Mouse (Mus musculus) kidney, embryonic 15.5 days (tissue): ENCODE results near the gene Lmntd1. TPM values are rescaled to one million over a fixed set of nuclear protein-coding genes. Genes with fewer than 3 reads are reported as not detected.
"Not testable (repeated sequence)": the region's sequence is repeated elsewhere in the genome, so short reads cannot be mapped to it uniquely, and the experiment has no call there.

Experiments used
- ATAC-seq: fragments of 200-750 bp; cut with Nextera tagmentation; replicated peaks from 2 replicates; pipeline ENCODE4 v1.8.0; 2017; ENCODE audit warnings: moderate TSS enrichment; ENCODE audit not compliant: low FRiP score
- H3K27ac ChIP-seq: fragments of 300-500 bp; sonication (generic); 2 replicates; pipeline ENCODE4 v1.5.1; 2015; ENCODE audit warnings: mild to moderate bottlenecking, inconsistent platforms
- H3K27me3 ChIP-seq: fragments of 300-500 bp; sonication (generic); 2 replicates; pipeline ENCODE4 v1.6.1; 2015; ENCODE audit warnings: inconsistent platforms
- H3K36me3 ChIP-seq: fragments of 300-500 bp; sonication (generic); 2 replicates; pipeline ENCODE4 v1.6.1; 2015; ENCODE audit warnings: inconsistent platforms
- H3K4me1 ChIP-seq: fragments of 300-500 bp; sonication (generic); 2 replicates; pipeline ENCODE4 v1.6.1; 2015; ENCODE audit warnings: inconsistent platforms
- H3K4me2 ChIP-seq: fragments of 300-500 bp; sonication (generic); 2 replicates; pipeline ENCODE4 v1.6.1; 2015; ENCODE audit warnings: moderate library complexity, mild to moderate bottlenecking, inconsistent platforms
- H3K4me3 ChIP-seq: fragments of 300-500 bp; sonication (generic); replicated peaks from 2 replicates; pipeline ENCODE4 v1.5.1; 2015; ENCODE audit warnings: mild to moderate bottlenecking, inconsistent platforms
- H3K9ac ChIP-seq: fragments of 300-500 bp; sonication (generic); 2 replicates; pipeline ENCODE4 v1.6.1; 2015; ENCODE audit warnings: mild to moderate bottlenecking, inconsistent platforms
- H3K9me3 ChIP-seq: fragments of 300-500 bp; sonication (generic); replicated peaks from 2 replicates; pipeline ENCODE4 v1.6.1; 2016; ENCODE audit warnings: inconsistent platforms
- WGBS: fragments of 180-500 bp; shearing (Covaris S2); methylation state at CpG from one replicate; pipeline ENCODE4 v1.1.7; 2015; ENCODE audit warnings: mixed read lengths; 5-methylcytosine and 5-hydroxymethylcytosine counted together
- polyA plus RNA-seq: library from polyadenylated mRNA; unstranded; fragments of >200 nt; fragmentation: Nextera tagmentation; extraction: Ambion mirVana; gene quantifications from 2 replicates; pipeline ENCODE4 v1.2.1, GENCODE M21; 2015

Gene Lmntd1
- polyA plus RNA-seq, 1 experiment from 2014 or later: 2.4 TPM

DNA sequence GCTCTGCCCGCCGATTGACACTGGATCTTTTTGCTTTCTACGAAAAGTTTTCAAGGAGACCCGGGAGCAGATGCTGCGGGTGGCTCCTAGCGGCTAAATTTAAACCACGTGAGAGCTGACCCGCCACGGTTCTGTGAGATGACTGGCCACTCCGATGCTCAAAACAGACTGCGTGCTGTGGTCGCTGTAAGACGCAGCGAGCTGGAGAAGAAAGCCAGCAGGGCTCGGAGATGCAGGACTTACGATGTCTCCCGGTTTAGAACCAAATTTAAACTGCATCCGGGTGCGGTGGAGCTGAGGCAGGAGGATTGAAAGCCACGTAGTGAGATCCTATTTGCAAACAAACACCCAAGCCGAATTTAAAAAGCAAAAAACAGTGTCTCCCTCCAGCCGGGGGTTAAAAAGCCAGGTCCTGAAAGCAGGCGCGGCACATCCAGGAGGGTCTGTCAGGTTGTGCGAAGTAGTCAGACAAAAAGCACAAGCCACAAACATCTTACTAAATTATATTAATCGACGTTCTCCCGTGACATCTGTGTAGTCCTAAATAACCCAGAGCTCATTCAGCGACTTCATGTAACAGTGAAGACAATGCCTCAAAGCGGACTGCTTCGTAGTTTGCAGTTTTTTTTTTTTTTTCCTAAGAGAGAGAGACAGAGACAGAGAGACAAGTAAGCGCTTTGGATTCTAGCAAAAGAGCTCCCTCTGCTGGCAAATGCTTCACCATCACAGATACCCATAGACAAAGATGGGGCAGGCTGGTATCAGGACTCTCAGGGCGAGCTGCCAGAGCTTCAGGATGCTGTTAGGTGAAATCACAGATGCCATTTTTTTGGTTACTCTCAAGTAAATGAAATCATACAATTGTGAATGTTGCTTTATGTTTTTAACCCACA lies 272.6 kb downstream of the Lmntd1 start:
- H3K27ac ChIP-seq: peak overlapping the region; percentile 92
- H3K36me3 ChIP-seq: no peaks in the 10 kb centered on the region
- H3K4me2 ChIP-seq: peak overlapping the region; percentile 95
- H3K9me3 ChIP-seq: no peaks in the 10 kb centered on the region
- H3K27me3 ChIP-seq: 0 out of 2 replicates have a peak, but pooled peaks cover 3% of the 10 kb centered on the region
- WGBS: under 1% methylated on average over 33 of the region's 33 CpGs
- peaks cover 12% of the 10 kb centered on the region for H3K4me1 ChIP-seq
- peak; percentile 38 for ATAC-seq
- peak overlapping the region; percentile 48 for H3K4me3 ChIP-seq
- H3K9ac ChIP-seq: peak overlapping the region; percentile 43

GRCm38 (mm10) chr6:145340657-145341146 lies 273.4 kb downstream of the Lmntd1 start:
- H3K9me3 ChIP-seq: no peaks in the 10 kb centered on the region
- peak overlapping the region; percentile 95 for H3K4me2 ChIP-seq
- H3K27ac ChIP-seq: peak overlapping the region; percentile 92
- ATAC-seq: peak; percentile 95
- H3K4me3 ChIP-seq: peak overlapping the region; percentile 48
- WGBS: under 1% methylated on average over 37 of the region's 37 CpGs
- peak overlapping the region; percentile 43 for H3K9ac ChIP-seq
- 0 out of 2 replicates have a peak, but pooled peaks cover 3% of the 10 kb centered on the region for H3K27me3 ChIP-seq
- peaks cover 12% of the 10 kb centered on the region for H3K4me1 ChIP-seq
- H3K36me3 ChIP-seq: no peaks in the 10 kb centered on the region

- ATAC-seq: peak; percentile 41
- H3K27ac ChIP-seq: peak overlapping the region; percentile 92
- peak overlapping the region; percentile 95 for H3K4me2 ChIP-seq
- under 1% methylated on average over 21 of the region's 21 CpGs for WGBS
- no peaks in the 10 kb centered on the region for H3K36me3 ChIP-seq
- peak overlapping the region; percentile 48 for H3K4me3 ChIP-seq
- 0 out of 2 replicates have a peak, but pooled peaks cover 3% of the 10 kb centered on the region for H3K27me3 ChIP-seq
- peaks cover 12% of the 10 kb centered on the region for H3K4me1 ChIP-seq
- H3K9ac ChIP-seq: peak overlapping the region; percentile 37
- no peaks in the 10 kb centered on the region for H3K9me3 ChIP-seq
Measured at GRCm38 (mm10) chr6:145339956-145340656, 274.0 kb downstream of the Lmntd1 start.

- WGBS: 46% methylated on average over 12 of the region's 12 CpGs
- no peak for ATAC-seq
- H3K27ac ChIP-seq: 0 out of 2 replicates have a peak overlapping the region, but pooled peaks have one; percentile 15
Measured at GRCm38 (mm10) chr6:145338571-145339294, 275.4 kb downstream of the Lmntd1 start.

GRCm38 (mm10) chr6:145337521-145337920 lies 276.6 kb downstream of the Lmntd1 start:
- ATAC-seq, H3K36me3 ChIP-seq, H3K9ac ChIP-seq, H3K9me3 ChIP-seq, H3K4me3 ChIP-seq, H3K27me3 ChIP-seq, H3K27ac ChIP-seq, H3K4me2 ChIP-seq: not testable (repeated sequence)
- 74% methylated on average over 6 of the region's 6 CpGs for WGBS
- H3K4me1 ChIP-seq: peaks cover 12% of the 10 kb centered on the region

More at GRCm38 (mm10) chr6:145338571-145339294, 275.4 kb downstream of the Lmntd1 start:
- Histone ChIP-seq H3K9me3 (no peaks in the 10 kb centered on the region), H3K36me3 (no peaks in the 10 kb centered on the region), H3K4me1 (peaks cover 12% of the 10 kb centered on the region), H3K9ac (no peak overlapping the region), H3K4me2 (peak overlapping the region; percentile 3; the same call in 1 of the 2 replicates), H3K27me3 (0 out of 2 replicates have a peak, but pooled peaks cover 3% of the 10 kb centered on the region), H3K4me3 (no peak overlapping the region)

- Histone ChIP-seq H3K27ac (no peak overlapping the region), H3K9me3 (no peaks in the 10 kb centered on the region), H3K4me2 (no peak overlapping the region), H3K9ac (no peak overlapping the region), H3K36me3 (no peaks in the 10 kb centered on the region), H3K4me1 (peaks cover 12% of the 10 kb centered on the region), H3K4me3 (no peak overlapping the region), H3K27me3 (0 out of 2 replicates have a peak, but pooled peaks cover 3% of the 10 kb centered on the region)
- no peak for ATAC-seq
- 65% methylated on average over 18 of the region's 18 CpGs for WGBS
Measured at GRCm38 (mm10) chr6:145335876-145336768, 278.0 kb downstream of the Lmntd1 start.

DNA sequence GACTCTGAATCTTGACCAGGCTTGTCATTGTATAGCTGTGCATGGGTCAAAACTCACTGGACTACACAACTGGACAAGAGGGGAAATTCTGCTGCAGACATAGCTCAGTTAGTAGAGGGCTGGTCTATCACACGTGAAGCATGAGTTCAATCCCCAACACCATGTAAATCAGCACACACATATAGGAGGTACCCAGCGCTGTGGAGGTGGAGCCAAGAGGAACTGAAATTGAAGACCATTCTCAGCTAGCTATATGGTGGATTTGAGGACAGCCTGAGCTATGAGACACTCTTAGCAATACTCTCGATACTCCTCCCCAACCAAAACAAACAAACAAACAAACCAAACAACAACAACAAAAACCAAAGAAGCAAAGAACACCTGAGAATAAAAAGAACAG lies 279.9 kb downstream of the Lmntd1 start:
- Histone ChIP-seq H3K27me3 (0 out of 2 replicates have a peak, but pooled peaks cover 3% of the 10 kb centered on the region), H3K36me3 (no peaks in the 10 kb centered on the region), H3K9me3 (no peaks in the 10 kb centered on the region), H3K27ac (no peak overlapping the region), H3K4me3 (no peak overlapping the region), H3K9ac (no peak overlapping the region), H3K4me1 (peaks cover 4% of the 10 kb centered on the region), H3K4me2 (no peak overlapping the region)
- no peak for ATAC-seq
- 86% methylated on average over 3 of the region's 3 CpGs for WGBS

- H3K36me3 ChIP-seq: no peaks in the 10 kb centered on the region
- H3K27ac ChIP-seq: no peak overlapping the region
- H3K4me3 ChIP-seq: no peak overlapping the region
- H3K9me3 ChIP-seq: no peaks in the 10 kb centered on the region
- H3K9ac ChIP-seq: no peak overlapping the region
- no peaks in the 10 kb centered on the region for H3K27me3 ChIP-seq
- ATAC-seq: no peak
- H3K4me1 ChIP-seq: no peaks in the 10 kb centered on the region
- WGBS: 82% methylated on average over 12 of the region's 12 CpGs
- no peak overlapping the region for H3K4me2 ChIP-seq
Measured at GRCm38 (mm10) chr6:145326141-145326806, 287.8 kb downstream of the Lmntd1 start.

DNA sequence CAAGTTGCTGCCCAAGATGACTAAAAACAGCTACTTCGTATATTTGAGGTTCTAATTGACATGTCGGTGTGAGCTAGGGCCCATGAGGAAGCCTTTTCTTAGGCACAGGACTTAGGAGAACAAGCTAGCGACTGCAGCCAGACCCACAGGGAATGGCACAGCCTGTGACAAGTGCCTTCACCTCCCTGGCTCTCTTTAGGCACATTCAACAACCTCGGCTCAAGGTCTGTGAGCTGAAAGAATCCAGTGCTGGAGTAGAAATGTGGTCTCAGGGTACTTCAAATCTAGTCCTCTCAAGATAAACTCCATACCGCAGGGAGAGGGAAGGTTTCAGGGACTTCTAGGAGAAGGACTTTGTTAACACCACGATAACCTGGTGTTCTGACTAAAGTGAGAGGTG lies 289.0 kb downstream of the Lmntd1 start:
- no peak overlapping the region for H3K27ac ChIP-seq
- H3K36me3 ChIP-seq: no peaks in the 10 kb centered on the region
- no peaks in the 10 kb centered on the region for H3K9me3 ChIP-seq
- H3K4me1 ChIP-seq: no peaks in the 10 kb centered on the region
- WGBS: 57% methylated on average over 6 of the region's 6 CpGs
- no peak overlapping the region for H3K9ac ChIP-seq
- no peaks in the 10 kb centered on the region for H3K27me3 ChIP-seq
- ATAC-seq: no peak
- no peak overlapping the region for H3K4me2 ChIP-seq
- no peak overlapping the region for H3K4me3 ChIP-seq

DNA sequence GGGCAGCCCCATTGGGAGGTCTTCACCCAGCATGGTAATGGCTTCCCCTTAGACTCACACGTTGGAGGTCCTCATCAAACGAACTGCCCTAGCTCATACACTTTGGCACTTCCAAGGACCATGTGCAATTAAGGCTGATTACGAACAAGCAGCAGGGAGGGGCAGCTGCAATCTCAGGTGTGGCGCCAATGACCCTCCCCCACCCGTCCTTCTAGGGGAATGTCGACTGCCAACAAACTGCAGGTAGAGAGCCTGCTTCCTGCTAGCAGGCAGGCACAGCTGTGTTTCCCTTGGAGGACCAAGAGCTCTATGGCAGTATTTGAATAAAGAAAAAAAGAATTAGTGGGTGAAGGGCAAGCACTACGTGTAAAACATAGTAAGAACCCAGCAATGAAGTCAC lies 289.6 kb downstream of the Lmntd1 start:
- no peaks in the 10 kb centered on the region for H3K4me1 ChIP-seq
- no peak overlapping the region for H3K9ac ChIP-seq
- no peak overlapping the region for H3K27ac ChIP-seq
- no peaks in the 10 kb centered on the region for H3K27me3 ChIP-seq
- H3K36me3 ChIP-seq: no peaks in the 10 kb centered on the region
- no peaks in the 10 kb centered on the region for H3K9me3 ChIP-seq
- H3K4me3 ChIP-seq: no peak overlapping the region
- no peak overlapping the region for H3K4me2 ChIP-seq
- 38% methylated on average over 7 of the region's 7 CpGs for WGBS
- no peak for ATAC-seq
